Mouse (Mus musculus) heart, postnatal 14 days (tissue): ENCODE measurements around the gene Kmt2c. TPM values are rescaled to one million over a fixed set of nuclear protein-coding genes. Genes with fewer than 3 reads are reported as not detected.

Source experiments
- DNase-seq, 2 experiments: peaks; one replicate each; pipeline ENCODE4 v3.0.0; 2021 to 2022
- intact Hi-C: fragments of 180-260 bp; cut with DNase I; formaldehyde crosslinking; loops from one replicate; pipeline ENCODE4 v1.15.1; 2025
- long read RNA-seq, 2 experiments: library from polyadenylated mRNA; stranded (forward); transcript quantifications; one replicate each; pipeline ENCODE4 v2.0.0; 2021
- total RNA-seq, 2 experiments: library from RNA; stranded (reverse); gene quantifications; 2 replicates each; pipeline ENCODE4 v1.2.3; 2021

Gene Kmt2c
- 10 to 100 TPM; 47.8 to 49.4 TPM for total RNA-seq
- long read RNA-seq, experiment 1, partial matches to known transcripts, result 1 of 3 reads
- long read RNA-seq, experiment 1, other reads (novel, unspliced or antisense), result 2 of 3 reads
- long read RNA-seq, experiment 2, partial matches to known transcripts, result 4 of 5 reads
- long read RNA-seq, experiment 2, other reads (novel, unspliced or antisense), result 1 of 5 reads

GRCm38 (mm10) chr5:25498346-25498820 is at the start of gene Kmt2c:
Gene Kmt2c, minus strand, starts transcription at chr5:25498783.
- intact Hi-C loops, result loop anchor here (2.0 kb wide), 1 partner anchor 62 kb away; no protein-coding TSS in a partner anchor
- DNase-seq, result no peak

- DNase-seq, result no peak
- intact Hi-C loops, result no loop called here
Measured at GRCm38 (mm10) chr5:25546912-25547311, 48.3 kb upstream of the Kmt2c start.

GRCm38 (mm10) chr5:25544566-25544965 is 46.0 kb upstream of the Kmt2c start:
- intact Hi-C loops, result no loop called here
- no peak for DNase-seq

- intact Hi-C loops, result no loop called here
- peak; percentile 54 to 58 for DNase-seq
Measured at GRCm38 (mm10) chr5:25544061-25544460, 45.5 kb upstream of the Kmt2c start.

GRCm38 (mm10) chr5:25541661-25542060 is 43.1 kb upstream of the Kmt2c start:
- intact Hi-C loops, result no loop called here

GRCm38 (mm10) chr5:25540921-25541320 is 42.3 kb upstream of the Kmt2c start:
- DNase-seq, result no peak
- intact Hi-C loops, result no loop called here

More at GRCm38 (mm10) chr5:25541661-25542060, 43.1 kb upstream of the Kmt2c start:
- DNase-seq, result no peak

- DNase-seq, result no peak
- intact Hi-C loops, result no loop called here
Measured at GRCm38 (mm10) chr5:25540412-25540811, 41.8 kb upstream of the Kmt2c start.

- DNase-seq, result no peak
Measured at GRCm38 (mm10) chr5:25536921-25537409, 38.4 kb upstream of the Kmt2c start.

GRCm38 (mm10) chr5:25536451-25536850 is 37.9 kb upstream of the Kmt2c start:
- no peak for DNase-seq

More at GRCm38 (mm10) chr5:25536921-25537409, 38.4 kb upstream of the Kmt2c start:
- intact Hi-C loops, result no loop called here

GRCm38 (mm10) chr5:25535566-25535965 is 37.0 kb upstream of the Kmt2c start:
- DNase-seq, result no peak
- intact Hi-C loops, result no loop called here

More at GRCm38 (mm10) chr5:25536451-25536850, 37.9 kb upstream of the Kmt2c start:
- intact Hi-C loops, result no loop called here

- intact Hi-C loops, result no loop called here
- no peak for DNase-seq
Measured at GRCm38 (mm10) chr5:25533298-25533697, 34.7 kb upstream of the Kmt2c start.

- DNase-seq, result peak in 1 of 2 experiments; percentile 13
- intact Hi-C loops, result no loop called here
Measured at GRCm38 (mm10) chr5:25532256-25533147, 33.9 kb upstream of the Kmt2c start.

GRCm38 (mm10) chr5:25530629-25531028 is 32.0 kb upstream of the Kmt2c start:
- DNase-seq, result no peak
- intact Hi-C loops, result no loop called here

GRCm38 (mm10) chr5:25529529-25530421 is 31.2 kb upstream of the Kmt2c start:
- peak; percentile 100 for DNase-seq
- intact Hi-C loops, result loop anchor here (5.0 kb wide), 1 partner anchor 92 kb away; no protein-coding TSS in a partner anchor

- intact Hi-C loops, result loop anchor here (5.0 kb wide), 1 partner anchor 92 kb away; no protein-coding TSS in a partner anchor
- no peak for DNase-seq
Measured at GRCm38 (mm10) chr5:25528851-25529528, 30.4 kb upstream of the Kmt2c start.

GRCm38 (mm10) chr5:25527971-25528370 is 29.4 kb upstream of the Kmt2c start:
- DNase-seq, result no peak
- intact Hi-C loops, result loop anchor here (2.0 to 5.0 kb wide), 2 partner anchors 27 to 91 kb away; no protein-coding TSS in a partner anchor

GRCm38 (mm10) chr5:25526926-25527325 is 28.3 kb upstream of the Kmt2c start:
- intact Hi-C loops, result loop anchor here (2.0 to 5.0 kb wide), 2 partner anchors 26 to 90 kb away; no protein-coding TSS in a partner anchor
- peak; percentile 35 to 56 for DNase-seq

- peak; percentile 41 to 43 for DNase-seq
- intact Hi-C loops, result loop anchor here (2.0 to 5.0 kb wide), 2 partner anchors 25 to 89 kb away; no protein-coding TSS in a partner anchor
Measured at GRCm38 (mm10) chr5:25526116-25526515, 27.5 kb upstream of the Kmt2c start.

GRCm38 (mm10) chr5:25521461-25521860 is 22.9 kb upstream of the Kmt2c start:
- intact Hi-C loops, result no loop called here
- DNase-seq, result no peak
